In genomic region chr1:172027010-172027808, GRCm38 (mm10) we compare ENCODE assay signal across 8 mouse cellular contexts. TPM values are rescaled to one million over a fixed set of nuclear protein-coding genes. Genes with fewer than 3 reads are reported as not detected.
A peak's percentile ranks its signal among the peaks of the same experiment; 100 is the strongest.
DNase-seq lines count a peak whose midpoint lies in the region; ATAC-seq lines count a peak whose summit lies in the region.

No protein-coding gene starts in this region.

- H3K9me3 ChIP-seq in hindbrain, embryonic 14.5 days (ENCODE audit: control insufficient read depth, low read length): no peaks in the 10 kb centered on the region

- WGBS in hindbrain, embryonic 14.5 days: under 1% methylated on average over 50 of the region's 54 CpGs

- no peaks in the 10 kb centered on the region for H3K36me3 ChIP-seq in hindbrain, embryonic 14.5 days (replicated peaks; ENCODE audit: control insufficient read depth, insufficient read depth)

- DNase-seq in R1 (ENCODE audit: low read depth, low spot score): peak; percentile 86
- peak; percentile 98 to 99 for DNase-seq in cerebellum, postnatal 10 days
- peak; percentile 72 to 73 for DNase-seq in frontal cortex, postnatal 36 days (ENCODE audit: low spot score in 2 of 2)
- DNase-seq in hindbrain, embryonic 14.5 days (ENCODE audit: low spot score): peak; percentile 95
- DNase-seq in layer of hippocampus, postnatal 25 days (ENCODE audit: extremely low spot score in 1 of 2, low spot score in 1 of 2): peak; percentile 83 to 93
- DNase-seq in lung, postnatal 14 days: peak; percentile 94
- peak; percentile 77 for DNase-seq in retina, adult 2 months (ENCODE audit: low read depth, low spot score)
- peak; percentile 90 for DNase-seq in thymus, postnatal 25 days

- peak; percentile 88 for ATAC-seq in hindbrain, embryonic 14.5 days (ENCODE audit: low FRiP score)

- H3K27me3 ChIP-seq in hindbrain, embryonic 14.5 days (ENCODE audit: control insufficient read depth, insufficient read depth, low read length): no peaks in the 10 kb centered on the region

- H3K4me2 ChIP-seq in hindbrain, embryonic 14.5 days (replicated peaks): peak overlapping the region; percentile 87

- peaks cover 48% of the 10 kb centered on the region for H3K4me1 ChIP-seq in hindbrain, embryonic 14.5 days (replicated peaks; ENCODE audit: control insufficient read depth, insufficient read depth, low read length)

- peak overlapping the region; percentile 87 for H3K9ac ChIP-seq in hindbrain, embryonic 14.5 days

- H3K27ac ChIP-seq in hindbrain, embryonic 14.5 days: peak overlapping the region; percentile 92

- H3K4me3 ChIP-seq in hindbrain, embryonic 14.5 days (replicated peaks; ENCODE audit: low read length): peak overlapping the region; percentile 63

RNA-seq across cellular contexts. Expression of gene Vangl2, which starts 1.0 kb away (rescaled TPM):
- polyA plus RNA-seq in hindbrain, embryonic 14.5 days (2014; fragmentation: Nextera tagmentation; extraction: Ambion mirVana): 48.9 and 49.5 TPM in 2 replicates
- 10 to 100 TPM; 15.9 to 18.3 TPM for total RNA-seq in layer of hippocampus, postnatal 25 days (2021)

RNA-seq across cellular contexts. Expression of gene Nhlh1, which starts 30.2 kb away (rescaled TPM):
- 2.7 and 3.6 TPM in 2 replicates for polyA plus RNA-seq in hindbrain, embryonic 14.5 days (2014; fragmentation: Nextera tagmentation; extraction: Ambion mirVana)
- total RNA-seq in layer of hippocampus, postnatal 25 days (2021): 1 to 10 TPM; 1.3 to 1.6 TPM

RNA-seq across cellular contexts. Expression of gene Copa, which starts 55.1 kb away (rescaled TPM):
- polyA plus RNA-seq in hindbrain, embryonic 14.5 days (2014; fragmentation: Nextera tagmentation; extraction: Ambion mirVana): 161 and 193 TPM in 2 replicates
- total RNA-seq in layer of hippocampus, postnatal 25 days (2021): 100 to 1,000 TPM; 148 to 149 TPM

RNA-seq across cellular contexts. Expression of gene Ncstn, which starts 55.4 kb away (rescaled TPM):
- 106 and 111 TPM in 2 replicates for polyA plus RNA-seq in hindbrain, embryonic 14.5 days (2014; fragmentation: Nextera tagmentation; extraction: Ambion mirVana)
- total RNA-seq in layer of hippocampus, postnatal 25 days (2021): 10 to 100 TPM; 59.5 to 63.2 TPM

Comparison
In these comparisons a context has a peak if more than half of its experiments do, and no peak if none do; other contexts are left out.
1. Peak in every context shown above with its lines: DNase-seq, ATAC-seq, H3K4me3 ChIP-seq and H3K27ac ChIP-seq.